Mouse (Mus musculus): ENCODE data around the gene 1810009J06Rik.
"Not testable (repeated sequence)": the region's sequence is repeated elsewhere in the genome, so short reads cannot be mapped to it uniquely, and the experiment has no call there.

Gene 1810009J06Rik

DNA sequence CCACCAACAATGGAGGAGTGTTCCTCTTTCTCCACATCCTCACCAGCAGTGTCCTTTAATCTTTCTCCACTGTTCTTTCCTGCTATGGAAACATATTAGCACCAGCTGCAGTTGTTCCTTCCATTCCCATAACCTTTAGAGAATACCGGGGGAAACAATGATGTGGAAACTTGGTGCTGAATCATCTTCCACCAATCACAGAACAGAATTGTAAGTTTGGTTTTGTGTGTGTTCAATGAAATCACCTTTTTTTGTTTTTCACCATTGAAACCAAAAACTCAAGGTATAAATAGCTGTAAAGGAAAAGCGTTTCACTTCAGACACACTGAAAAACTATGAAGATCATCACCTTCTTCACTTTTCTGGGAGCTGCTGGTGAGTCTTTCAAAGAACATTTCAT, at the start of gene 1810009J06Rik:
TSS of gene 1810009J06Rik (plus strand) at position 301 of the 400 bp plus-strand sequence.
- DNase-seq (ENCODE audit: low read depth, low spot score): not testable (repeated sequence)

DNA sequence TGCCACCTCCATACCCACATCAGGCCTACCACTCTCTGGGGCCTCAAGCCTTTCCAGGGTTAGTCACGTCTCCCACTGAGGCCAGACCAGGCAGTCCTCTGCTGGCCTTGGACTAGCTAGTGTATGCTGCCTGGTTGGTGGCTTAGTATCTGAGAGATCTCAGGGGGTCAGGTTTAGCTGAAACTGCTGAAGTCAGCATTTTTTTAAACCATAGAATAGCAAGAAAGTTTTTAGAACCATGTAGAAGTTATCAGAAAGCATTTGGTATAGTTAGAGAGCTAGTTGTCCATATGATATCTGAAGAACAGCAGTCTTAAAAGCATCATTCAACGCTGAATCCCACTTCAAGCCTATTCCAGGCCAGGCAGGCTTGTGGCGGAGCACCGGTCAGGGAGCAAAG, 44.6 kb upstream of the 1810009J06Rik start:
- DNase-seq (ENCODE audit: low read depth, low spot score): no peak

DNA sequence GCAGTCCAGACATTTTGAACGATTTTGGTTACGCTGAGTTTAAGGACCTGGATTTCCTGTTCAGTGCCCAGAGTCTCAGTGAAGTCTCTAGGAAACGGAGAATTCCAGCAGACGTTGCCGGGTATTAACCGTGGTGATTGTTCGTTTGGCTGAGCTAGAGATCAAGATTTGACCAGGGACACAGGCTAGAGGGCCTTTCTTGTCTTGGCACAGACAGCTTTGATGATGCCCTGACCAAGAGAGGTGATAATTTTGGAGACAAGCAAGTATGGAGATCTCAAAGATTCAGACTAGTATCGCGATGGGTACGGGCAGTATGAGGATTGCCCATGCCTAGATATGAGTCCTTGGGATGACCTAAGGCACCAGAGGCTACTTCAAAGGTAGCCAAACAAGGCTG, 24.1 kb upstream of the 1810009J06Rik start, which contains the start of gene 1700074P13Rik:
TSS of gene 1700074P13Rik (minus strand) at position 101 of the 400 bp plus-strand sequence.
- DNase-seq (ENCODE audit: low read depth, low spot score): no peak

DNA sequence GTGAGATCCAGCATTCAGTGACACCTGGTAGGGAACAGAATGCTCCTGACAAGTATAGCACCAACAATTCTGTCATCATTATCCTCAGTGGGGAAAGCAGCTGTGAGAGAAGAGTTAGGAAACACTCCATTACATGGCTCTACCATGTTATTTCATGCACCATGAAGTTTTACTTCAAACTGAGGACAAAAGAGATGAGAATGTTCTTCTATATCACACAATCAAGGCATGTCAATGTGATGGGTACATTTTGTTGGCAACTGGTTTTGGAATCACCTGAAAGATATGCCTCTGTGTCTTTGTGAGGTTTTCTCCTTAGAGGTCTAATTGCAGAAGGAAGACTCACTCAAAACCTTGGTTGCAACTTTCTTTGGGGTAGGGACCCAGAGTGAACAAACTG, 12.8 kb upstream of the 1810009J06Rik start, which contains the start of gene Gm4744:
TSS of gene Gm4744 (minus strand) at position 101 of the 400 bp plus-strand sequence.
- DNase-seq (ENCODE audit: low read depth, low spot score): no peak

DNA sequence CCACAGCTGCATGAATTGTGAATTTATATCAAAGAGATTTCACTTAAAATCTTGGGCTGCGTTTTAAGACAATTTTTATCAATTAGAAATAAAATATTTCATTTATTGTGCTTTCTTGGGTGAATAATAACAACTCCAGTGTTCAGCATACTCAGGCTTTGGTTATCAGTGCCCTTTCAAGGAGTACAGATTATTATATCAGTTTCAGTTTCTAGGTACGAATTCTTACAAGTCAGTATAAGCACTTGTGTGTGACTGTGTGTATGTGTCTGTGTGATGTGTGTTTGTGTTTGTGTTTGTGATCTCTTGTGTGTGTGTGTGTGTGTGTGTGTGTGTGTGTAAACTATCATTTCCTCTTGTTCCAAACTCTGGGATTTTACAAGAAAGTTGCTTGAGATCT, 10.8 kb upstream of the 1810009J06Rik start:
- no peak for DNase-seq (ENCODE audit: low read depth, low spot score)

DNA sequence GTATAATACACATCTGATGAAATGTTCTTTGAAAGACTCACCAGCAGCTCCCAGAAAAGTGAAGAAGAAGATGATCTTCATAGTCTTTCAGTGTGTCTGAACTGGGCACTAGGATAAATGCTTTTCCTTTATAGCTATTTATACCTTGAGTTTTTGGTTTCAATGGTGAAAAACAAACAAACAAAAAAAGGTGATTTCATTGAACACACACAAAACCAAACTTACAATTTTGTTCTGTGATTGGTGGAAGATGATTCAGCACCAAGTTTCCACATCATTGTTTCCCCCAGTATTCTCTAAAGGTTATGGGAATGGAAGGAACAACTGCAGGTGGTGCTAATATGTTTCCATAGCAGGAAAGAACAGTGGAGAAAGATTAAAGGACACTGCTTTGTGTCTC, 34.8 kb downstream of the 1810009J06Rik start, which contains the start of gene Gm2663:
TSS of gene Gm2663 (minus strand) at position 101 of the 400 bp plus-strand sequence.
- not testable (repeated sequence) for DNase-seq (ENCODE audit: low read depth, low spot score)

DNA sequence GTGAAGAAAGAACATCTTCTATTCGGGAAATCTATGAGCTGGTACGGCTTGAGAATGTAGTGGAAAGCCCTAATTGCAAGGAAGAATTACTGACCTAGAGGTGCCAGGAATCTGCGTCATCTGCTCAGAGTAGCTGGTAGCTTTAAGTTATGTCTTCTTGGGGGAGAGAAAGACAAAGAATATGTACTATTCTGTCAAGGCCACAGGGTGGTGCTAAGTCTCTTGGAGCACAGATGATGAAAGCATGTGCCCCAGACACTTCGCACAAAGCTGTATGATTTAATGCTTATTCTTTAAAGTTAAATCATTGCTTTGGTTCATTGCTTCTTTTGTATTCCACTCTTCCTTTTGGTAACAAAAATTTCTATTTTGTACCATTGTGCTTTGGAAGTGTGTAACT, 50.5 kb downstream of the 1810009J06Rik start:
- no peak for DNase-seq (ENCODE audit: low read depth, low spot score)

Data from skeletal muscle tissue, adult 2 months (tissue).